Mouse (Mus musculus): Measurements from ENCODE around the gene Llcfc1. TPM values are rescaled to one million over a fixed set of nuclear protein-coding genes. Genes with fewer than 3 reads are reported as not detected.

Llcfc1 gene
- polyA plus RNA-seq, 1 experiment: not detected

DNA sequence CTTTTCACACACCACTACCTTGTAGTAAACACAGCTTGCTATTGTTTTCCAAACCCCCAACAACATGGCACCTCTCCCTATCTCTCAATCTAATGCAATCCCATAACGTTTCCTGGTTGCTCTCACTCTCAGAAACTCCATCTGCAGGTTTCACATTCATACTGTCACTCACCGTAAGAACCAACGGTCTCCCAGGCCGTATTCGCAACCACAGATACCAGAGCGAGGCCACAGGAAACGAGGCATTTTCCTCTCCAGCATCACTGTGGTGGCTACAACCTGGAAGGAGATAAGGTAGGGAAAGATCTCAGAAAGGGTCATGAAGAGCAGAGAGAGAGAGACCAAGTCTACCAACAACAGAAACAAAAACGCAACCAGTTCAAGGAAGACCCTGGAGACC, 29.6 kb upstream of the Llcfc1 start:
- Histone ChIP-seq H3K36me3 (ENCODE audit: control insufficient read depth, insufficient read depth, low read length, poor library complexity, severe bottlenecking) (no peaks in the 10 kb centered on the region), H3K9ac (ENCODE audit: low read depth, poor library complexity, severe bottlenecking) (no peak overlapping the region), H3K9me3 (replicated peaks; ENCODE audit: control insufficient read depth, insufficient read depth, low read length, poor library complexity, severe bottlenecking) (no peaks in the 10 kb centered on the region), H3K4me3 (ENCODE audit: low read depth, low read length) (no peak overlapping the region), H3K27me3 (ENCODE audit: control insufficient read depth, insufficient read depth, low read length, poor library complexity, severe bottlenecking) (no peaks in the 10 kb centered on the region), H3K27ac (ENCODE audit: insufficient read depth, low read length) (no peak overlapping the region), H3K4me1 (ENCODE audit: control insufficient read depth, insufficient read depth, low read length) (no peaks in the 10 kb centered on the region)
- TF ChIP-seq CTCF (IDR thresholded peaks at IDR 0.05; ENCODE audit: low read depth, low read length): no peak
- no peak for TF ChIP-seq EP300 (IDR thresholded peaks at IDR 0.05; ENCODE audit: insufficient read depth, low read depth, low read length)
- no peak for TF ChIP-seq POLR2A (IDR thresholded peaks at IDR 0.05; ENCODE audit: insufficient read depth, low read length)

DNA sequence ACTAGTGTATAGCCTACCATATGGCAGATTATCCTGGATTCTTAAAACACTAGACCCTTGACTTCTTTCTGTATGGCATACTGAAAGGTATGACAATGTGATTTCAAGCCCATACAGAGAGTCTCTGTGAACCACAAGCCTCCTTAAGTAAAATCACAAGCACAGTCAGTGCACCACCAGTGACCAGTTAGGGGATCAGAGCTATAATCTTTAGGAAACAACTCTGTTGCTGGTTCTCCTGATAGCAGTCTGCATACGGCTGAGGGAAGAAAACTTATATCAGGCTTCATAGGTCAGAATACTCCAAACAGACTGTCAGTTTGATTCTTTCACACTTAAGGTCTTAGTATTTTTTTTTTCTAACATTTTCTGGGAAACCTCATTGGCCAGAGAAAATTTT, 25.7 kb upstream of the Llcfc1 start:
- TF ChIP-seq POLR2A (IDR thresholded peaks at IDR 0.05; ENCODE audit: insufficient read depth, low read length) (no peak), CTCF (IDR thresholded peaks at IDR 0.05; ENCODE audit: low read depth, low read length) (no peak), EP300 (IDR thresholded peaks at IDR 0.05; ENCODE audit: insufficient read depth, low read depth, low read length) (no peak)
- Histone ChIP-seq H3K27me3 (ENCODE audit: control insufficient read depth, insufficient read depth, low read length, poor library complexity, severe bottlenecking) (no peaks in the 10 kb centered on the region), H3K9me3 (replicated peaks; ENCODE audit: control insufficient read depth, insufficient read depth, low read length, poor library complexity, severe bottlenecking) (no peaks in the 10 kb centered on the region), H3K36me3 (ENCODE audit: control insufficient read depth, insufficient read depth, low read length, poor library complexity, severe bottlenecking) (no peaks in the 10 kb centered on the region), H3K9ac (ENCODE audit: low read depth, poor library complexity, severe bottlenecking) (no peak overlapping the region), H3K4me1 (ENCODE audit: control insufficient read depth, insufficient read depth, low read length) (no peaks in the 10 kb centered on the region), H3K4me3 (ENCODE audit: low read depth, low read length) (no peak overlapping the region), H3K27ac (ENCODE audit: insufficient read depth, low read length) (no peak overlapping the region)

DNA sequence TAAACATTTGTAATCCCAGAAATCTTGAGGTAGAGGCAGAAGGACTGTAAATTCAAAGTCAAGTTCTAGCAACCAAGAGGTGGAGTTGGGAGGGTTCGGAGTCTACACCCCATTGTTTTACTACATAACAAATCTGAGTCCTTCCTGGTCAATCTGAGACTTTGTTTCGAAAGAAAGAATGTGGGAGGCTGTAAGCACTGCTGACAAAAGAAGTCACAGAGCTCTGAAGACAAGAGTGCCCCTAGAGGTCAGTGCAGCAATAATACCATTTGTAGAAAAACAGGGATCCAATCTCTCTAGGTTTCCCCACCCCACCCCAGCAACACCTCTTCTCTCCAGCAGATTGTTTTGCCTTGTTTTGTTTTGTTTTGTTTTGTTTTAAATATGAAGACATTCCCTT, 21.9 kb upstream of the Llcfc1 start:
- Histone ChIP-seq H3K9me3 (replicated peaks; ENCODE audit: control insufficient read depth, insufficient read depth, low read length, poor library complexity, severe bottlenecking) (no peaks in the 10 kb centered on the region), H3K4me1 (ENCODE audit: control insufficient read depth, insufficient read depth, low read length) (no peaks in the 10 kb centered on the region), H3K36me3 (ENCODE audit: control insufficient read depth, insufficient read depth, low read length, poor library complexity, severe bottlenecking) (no peaks in the 10 kb centered on the region), H3K4me3 (ENCODE audit: low read depth, low read length) (no peak overlapping the region), H3K27ac (ENCODE audit: insufficient read depth, low read length) (no peak overlapping the region), H3K9ac (ENCODE audit: low read depth, poor library complexity, severe bottlenecking) (no peak overlapping the region), H3K27me3 (ENCODE audit: control insufficient read depth, insufficient read depth, low read length, poor library complexity, severe bottlenecking) (no peaks in the 10 kb centered on the region)
- no peak for TF ChIP-seq EP300 (IDR thresholded peaks at IDR 0.05; ENCODE audit: insufficient read depth, low read depth, low read length)
- TF ChIP-seq CTCF (IDR thresholded peaks at IDR 0.05; ENCODE audit: low read depth, low read length): no peak
- no peak for TF ChIP-seq POLR2A (IDR thresholded peaks at IDR 0.05; ENCODE audit: insufficient read depth, low read length)

DNA sequence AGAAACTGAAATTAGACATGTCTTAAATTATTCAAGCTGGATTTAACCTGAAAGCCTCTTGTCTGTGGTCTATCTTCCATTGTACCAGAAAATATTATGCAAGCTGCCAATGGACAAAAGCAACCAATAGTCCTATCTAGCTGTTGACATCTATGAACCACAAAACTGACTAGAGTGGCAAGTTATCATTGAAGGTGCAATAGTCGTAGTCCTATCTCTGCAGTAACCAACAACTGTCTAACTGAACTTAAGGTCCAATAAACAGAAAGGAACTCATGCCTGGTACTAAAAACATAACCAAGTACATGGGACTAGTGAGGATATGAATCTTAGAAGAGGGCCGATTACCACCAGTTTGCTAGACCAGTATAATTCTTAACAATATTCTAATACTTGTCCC, 7.7 kb upstream of the Llcfc1 start:
- H3K9ac ChIP-seq (ENCODE audit: low read depth, poor library complexity, severe bottlenecking): no peak overlapping the region
- peaks cover under 1% of the 10 kb centered on the region for H3K4me1 ChIP-seq (ENCODE audit: control insufficient read depth, insufficient read depth, low read length)
- no peak overlapping the region for H3K4me3 ChIP-seq (ENCODE audit: low read depth, low read length)
- H3K27me3 ChIP-seq (ENCODE audit: control insufficient read depth, insufficient read depth, low read length, poor library complexity, severe bottlenecking): no peaks in the 10 kb centered on the region; the same call in none of the 2 replicates
- no peak overlapping the region for H3K27ac ChIP-seq (ENCODE audit: insufficient read depth, low read length)
- H3K36me3 ChIP-seq (ENCODE audit: control insufficient read depth, insufficient read depth, low read length, poor library complexity, severe bottlenecking): no peaks in the 10 kb centered on the region
- H3K9me3 ChIP-seq (replicated peaks; ENCODE audit: control insufficient read depth, insufficient read depth, low read length, poor library complexity, severe bottlenecking): no peaks in the 10 kb centered on the region
- TF ChIP-seq EP300 (IDR thresholded peaks at IDR 0.05; ENCODE audit: insufficient read depth, low read depth, low read length) (no peak), CTCF (IDR thresholded peaks at IDR 0.05; ENCODE audit: low read depth, low read length) (no peak), POLR2A (IDR thresholded peaks at IDR 0.05; ENCODE audit: insufficient read depth, low read length) (no peak)

DNA sequence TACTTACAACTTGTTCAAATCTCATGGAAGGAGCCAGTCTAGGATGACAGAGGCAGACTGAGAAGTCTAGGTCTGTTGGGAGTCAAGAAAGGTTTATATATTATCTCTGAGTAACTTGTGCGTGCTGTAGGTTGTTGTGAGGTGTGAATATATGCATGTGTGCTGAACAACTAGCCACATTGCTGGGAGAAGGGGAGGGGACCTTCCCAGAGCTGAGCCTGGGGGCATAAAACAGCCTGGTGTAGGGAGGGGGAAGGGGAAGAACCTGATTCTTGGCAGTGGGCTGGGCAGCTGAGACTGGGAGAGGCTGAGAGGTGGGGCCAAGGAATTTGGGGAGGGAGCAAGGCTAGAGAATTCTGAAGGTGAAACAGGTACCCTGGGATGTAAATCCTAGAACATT, 3.6 kb upstream of the Llcfc1 start, which contains the start of gene Trpv5:
TSS of gene Trpv5 (minus strand) at position 101 of the 400 bp plus-strand sequence.
- H3K9ac ChIP-seq (ENCODE audit: low read depth, poor library complexity, severe bottlenecking): no peak within 1 kb of the TSS
- no peaks in the 10 kb centered on the region for H3K36me3 ChIP-seq (ENCODE audit: control insufficient read depth, insufficient read depth, low read length, poor library complexity, severe bottlenecking)
- no peaks in the 10 kb centered on the region for H3K9me3 ChIP-seq (replicated peaks; ENCODE audit: control insufficient read depth, insufficient read depth, low read length, poor library complexity, severe bottlenecking)
- H3K4me1 ChIP-seq (ENCODE audit: control insufficient read depth, insufficient read depth, low read length): peaks cover 1% of the 10 kb centered on the region
- peak; percentile 45; the same call in 1 of the 2 replicates for TF ChIP-seq EP300 (IDR thresholded peaks at IDR 0.05; ENCODE audit: insufficient read depth, low read depth, low read length)
- no peak for TF ChIP-seq CTCF (IDR thresholded peaks at IDR 0.05; ENCODE audit: low read depth, low read length)
- H3K27me3 ChIP-seq (ENCODE audit: control insufficient read depth, insufficient read depth, low read length, poor library complexity, severe bottlenecking): no peaks in the 10 kb centered on the region; the same call in none of the 2 replicates
- H3K4me3 ChIP-seq (ENCODE audit: low read depth, low read length): no peak within 1 kb of the TSS
- no peak within 1 kb of the TSS for H3K27ac ChIP-seq (ENCODE audit: insufficient read depth, low read length)

DNA sequence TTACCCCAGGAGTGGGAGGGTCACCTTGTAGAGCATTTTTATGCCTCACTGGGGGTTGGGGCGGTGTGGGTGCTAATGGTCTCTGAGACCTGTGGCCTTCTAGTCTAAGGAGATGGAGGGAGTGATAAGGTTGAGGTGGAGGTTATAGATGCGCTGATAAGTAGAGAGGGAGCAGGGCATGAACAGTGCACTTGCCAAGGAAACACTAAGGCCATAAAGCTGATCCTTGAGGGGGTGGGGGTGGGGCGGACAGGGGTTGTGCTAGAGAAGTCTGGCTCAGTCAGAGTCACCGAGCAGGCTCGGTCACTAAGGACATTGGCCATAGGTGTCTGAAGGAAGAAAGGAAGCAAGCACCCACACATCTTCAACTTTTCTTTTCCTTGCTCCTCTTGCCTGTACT, 2.6 kb upstream of the Llcfc1 start:
- H3K9ac ChIP-seq (ENCODE audit: low read depth, poor library complexity, severe bottlenecking): no peak overlapping the region
- no peak overlapping the region for H3K4me3 ChIP-seq (ENCODE audit: low read depth, low read length)
- no peaks in the 10 kb centered on the region for H3K9me3 ChIP-seq (replicated peaks; ENCODE audit: control insufficient read depth, insufficient read depth, low read length, poor library complexity, severe bottlenecking)
- H3K4me1 ChIP-seq (ENCODE audit: control insufficient read depth, insufficient read depth, low read length): peaks cover 1% of the 10 kb centered on the region
- no peak overlapping the region for H3K27ac ChIP-seq (ENCODE audit: insufficient read depth, low read length)
- no peak for TF ChIP-seq CTCF (IDR thresholded peaks at IDR 0.05; ENCODE audit: low read depth, low read length)
- no peak for TF ChIP-seq POLR2A (IDR thresholded peaks at IDR 0.05; ENCODE audit: insufficient read depth, low read length)
- no peak for TF ChIP-seq EP300 (IDR thresholded peaks at IDR 0.05; ENCODE audit: insufficient read depth, low read depth, low read length)
- no peaks in the 10 kb centered on the region; the same call in none of the 2 replicates for H3K27me3 ChIP-seq (ENCODE audit: control insufficient read depth, insufficient read depth, low read length, poor library complexity, severe bottlenecking)
- H3K36me3 ChIP-seq (ENCODE audit: control insufficient read depth, insufficient read depth, low read length, poor library complexity, severe bottlenecking): no peaks in the 10 kb centered on the region
